Mouse (Mus musculus) G1E (cell line): Measurements from ENCODE around the gene Cmklr1.

Source experiments
- CTCF ChIP-seq: IDR thresholded peaks from 2 replicates; pipeline ENCODE4 v1.5.1; 2012; ENCODE audit warnings: low read depth, low read length, inconsistent platforms, mixed read lengths
- GATA1 ChIP-seq: IDR thresholded peaks from 2 replicates; pipeline ENCODE4 v1.6.1; 2012; ENCODE audit warnings: borderline replicate concordance, low read length, inconsistent platforms, mixed read lengths
- GATA2 ChIP-seq: IDR thresholded peaks from 2 replicates; pipeline ENCODE4 v1.6.1; 2012; ENCODE audit warnings: low read depth, low read length, inconsistent platforms, borderline replicate concordance
- POLR2AphosphoS5 ChIP-seq: IDR thresholded peaks from 2 replicates; pipeline ENCODE4 v1.6.1; 2012; ENCODE audit warnings: low read depth, low read length, inconsistent platforms; ENCODE audit not compliant: insufficient replicate concordance
- TAL1 ChIP-seq: conservative IDR thresholded peaks from 2 replicates; pipeline ENCODE4 v1.6.1; 2012; ENCODE audit warnings: low read depth, low read length, inconsistent platforms, mixed read lengths

GRCm38 (mm10) chr5:113620130-113620716 is 30.0 kb downstream of the Cmklr1 start:
- TF ChIP-seq GATA1 (no peak), CTCF (no peak), TAL1 (no peak), POLR2AphosphoS5 (no peak), GATA2 (no peak)
